Mouse (Mus musculus): ENCODE data around the gene Bcas2. TPM values are rescaled to one million over a fixed set of nuclear protein-coding genes. Genes with fewer than 3 reads are reported as not detected.
"Not testable (repeated sequence)": the region's sequence is repeated elsewhere in the genome, so short reads cannot be mapped to it uniquely, and the experiment has no call there.

Bcas2 gene
- total and polyA plus RNA-seq, 3 experiments = 20.4 to 51.1 (median 47.8) TPM

GRCm38 (mm10) chr3:103199386-103199785 lies 27.9 kb downstream of the Bcas2 start:
- WGBS = 84% methylated on average over 5 of the region's 5 CpGs
- no peaks in the 10 kb centered on the region for H3K4me1 ChIP-seq (ENCODE audit: control insufficient read depth, insufficient read depth, low read length)
- no peaks in the 10 kb centered on the region for H3K27me3 ChIP-seq (ENCODE audit: control insufficient read depth, insufficient read depth, low read length)
- H3K36me3 ChIP-seq (ENCODE audit: control insufficient read depth, insufficient read depth, low read length) = no peaks in the 10 kb centered on the region
- no peak overlapping the region for H3K9ac ChIP-seq (ENCODE audit: low read depth, low read length)
- intact Hi-C loops (cut with DNase I) = no loop called here
- no peak for DNase-seq
- no peaks in the 10 kb centered on the region for H3K79me2 ChIP-seq (replicated peaks; ENCODE audit: control insufficient read depth, insufficient read depth, low read length)
- no peak overlapping the region for H3K4me3 ChIP-seq
- no peak for TF ChIP-seq CTCF (IDR thresholded peaks at IDR 0.05)
- TF ChIP-seq POLR2A (IDR thresholded peaks at IDR 0.05; ENCODE audit: insufficient read depth, low read depth, low read length) = no peak
- TF ChIP-seq EP300 (IDR thresholded peaks at IDR 0.05; ENCODE audit: insufficient read depth, low read depth, low read length) = no peak
- no peak overlapping the region for H3K27ac ChIP-seq

- WGBS = 93% methylated on average over 7 of the region's 7 CpGs
- DNase-seq; intact Hi-C loops (cut with DNase I); H3K4me3 ChIP-seq; H3K36me3 ChIP-seq (ENCODE audit: control insufficient read depth, insufficient read depth, low read length); H3K4me1 ChIP-seq (ENCODE audit: control insufficient read depth, insufficient read depth, low read length); H3K9ac ChIP-seq (ENCODE audit: low read depth, low read length); H3K27me3 ChIP-seq (ENCODE audit: control insufficient read depth, insufficient read depth, low read length); H3K79me2 ChIP-seq (replicated peaks; ENCODE audit: control insufficient read depth, insufficient read depth, low read length); H3K27ac ChIP-seq: not testable (repeated sequence)
These were observed 29.6 kb downstream of the Bcas2 start for GRCm38 (mm10) chr3:103201105-103201504.

GRCm38 (mm10) chr3:103203554-103203953 lies 32.1 kb downstream of the Bcas2 start:
- Histone ChIP-seq H3K79me2 (replicated peaks; ENCODE audit: control insufficient read depth, insufficient read depth, low read length) (no peaks in the 10 kb centered on the region), H3K27me3 (ENCODE audit: control insufficient read depth, insufficient read depth, low read length) (no peaks in the 10 kb centered on the region), H3K27ac (no peak overlapping the region), H3K9ac (ENCODE audit: low read depth, low read length) (no peak overlapping the region), H3K36me3 (ENCODE audit: control insufficient read depth, insufficient read depth, low read length) (no peaks in the 10 kb centered on the region), H3K4me3 (no peak overlapping the region), H3K4me1 (ENCODE audit: control insufficient read depth, insufficient read depth, low read length) (no peaks in the 10 kb centered on the region)
- 95% methylated on average over 1 of the region's 1 CpGs for WGBS
- no peak for DNase-seq
- intact Hi-C loops (cut with DNase I) = no loop called here
- no peak for TF ChIP-seq POLR2A (IDR thresholded peaks at IDR 0.05; ENCODE audit: insufficient read depth, low read depth, low read length)
- TF ChIP-seq CTCF (IDR thresholded peaks at IDR 0.05) = no peak
- no peak for TF ChIP-seq EP300 (IDR thresholded peaks at IDR 0.05; ENCODE audit: insufficient read depth, low read depth, low read length)

- H3K4me1 ChIP-seq (ENCODE audit: control insufficient read depth, insufficient read depth, low read length) = no peaks in the 10 kb centered on the region
- intact Hi-C loops (cut with DNase I) = no loop called here
- H3K27ac ChIP-seq = no peak overlapping the region
- no peak for DNase-seq
- no peak overlapping the region for H3K9ac ChIP-seq (ENCODE audit: low read depth, low read length)
- no peaks in the 10 kb centered on the region for H3K36me3 ChIP-seq (ENCODE audit: control insufficient read depth, insufficient read depth, low read length)
- TF ChIP-seq CTCF (IDR thresholded peaks at IDR 0.05) = no peak
- TF ChIP-seq POLR2A (IDR thresholded peaks at IDR 0.05; ENCODE audit: insufficient read depth, low read depth, low read length) = no peak
- TF ChIP-seq EP300 (IDR thresholded peaks at IDR 0.05; ENCODE audit: insufficient read depth, low read depth, low read length) = no peak
- 83% methylated on average over 3 of the region's 3 CpGs for WGBS
- H3K27me3 ChIP-seq (ENCODE audit: control insufficient read depth, insufficient read depth, low read length) = no peaks in the 10 kb centered on the region
- H3K79me2 ChIP-seq (replicated peaks; ENCODE audit: control insufficient read depth, insufficient read depth, low read length) = no peaks in the 10 kb centered on the region
- no peak overlapping the region for H3K4me3 ChIP-seq
These were observed 33.0 kb downstream of the Bcas2 start for GRCm38 (mm10) chr3:103204445-103204844.

GRCm38 (mm10) chr3:103206393-103206792 lies 34.9 kb downstream of the Bcas2 start:
- Histone ChIP-seq H3K27me3 (ENCODE audit: control insufficient read depth, insufficient read depth, low read length) (no peaks in the 10 kb centered on the region), H3K36me3 (ENCODE audit: control insufficient read depth, insufficient read depth, low read length) (no peaks in the 10 kb centered on the region), H3K27ac (no peak overlapping the region), H3K4me3 (no peak overlapping the region), H3K4me1 (ENCODE audit: control insufficient read depth, insufficient read depth, low read length) (no peaks in the 10 kb centered on the region), H3K9ac (ENCODE audit: low read depth, low read length) (no peak overlapping the region), H3K79me2 (replicated peaks; ENCODE audit: control insufficient read depth, insufficient read depth, low read length) (no peaks in the 10 kb centered on the region)
- DNase-seq = peak in 1 of 2 experiments; percentile 3
- 68% methylated on average over 6 of the region's 6 CpGs for WGBS
- TF ChIP-seq EP300 (IDR thresholded peaks at IDR 0.05; ENCODE audit: insufficient read depth, low read depth, low read length) (no peak), CTCF (IDR thresholded peaks at IDR 0.05) (no peak), POLR2A (IDR thresholded peaks at IDR 0.05; ENCODE audit: insufficient read depth, low read depth, low read length) (no peak)
- intact Hi-C loops (cut with DNase I) = no loop called here

- H3K27me3 ChIP-seq (ENCODE audit: control insufficient read depth, insufficient read depth, low read length) = no peaks in the 10 kb centered on the region
- intact Hi-C loops (cut with DNase I) = no loop called here
- no peak for DNase-seq
- H3K4me3 ChIP-seq = no peak overlapping the region
- 66% methylated on average over 5 of the region's 5 CpGs for WGBS
- H3K4me1 ChIP-seq (ENCODE audit: control insufficient read depth, insufficient read depth, low read length) = no peaks in the 10 kb centered on the region
- H3K79me2 ChIP-seq (replicated peaks; ENCODE audit: control insufficient read depth, insufficient read depth, low read length) = no peaks in the 10 kb centered on the region
- TF ChIP-seq CTCF (IDR thresholded peaks at IDR 0.05) = no peak
- TF ChIP-seq POLR2A (IDR thresholded peaks at IDR 0.05; ENCODE audit: insufficient read depth, low read depth, low read length) = no peak
- no peak for TF ChIP-seq EP300 (IDR thresholded peaks at IDR 0.05; ENCODE audit: insufficient read depth, low read depth, low read length)
- no peak overlapping the region for H3K9ac ChIP-seq (ENCODE audit: low read depth, low read length)
- no peaks in the 10 kb centered on the region for H3K36me3 ChIP-seq (ENCODE audit: control insufficient read depth, insufficient read depth, low read length)
- H3K27ac ChIP-seq = no peak overlapping the region
These were observed 36.3 kb downstream of the Bcas2 start for GRCm38 (mm10) chr3:103207749-103208148.

Measured in heart, adult 2 months (tissue).